Mouse (Mus musculus) megakaryocyte-erythroid progenitor cell, adult 5 weeks (primary cell): ENCODE results near the gene Ldhb. TPM values are rescaled to one million over a fixed set of nuclear protein-coding genes. Genes with fewer than 3 reads are reported as not detected.

Experiments
- polyA plus RNA-seq: library from polyadenylated mRNA; stranded (reverse); fragments of >175 nt; gene quantifications from 2 replicates; pipeline ENCODE4 v1.2.3, GENCODE M21; 2012

Gene Ldhb
- 14.3 and 22.2 TPM in 2 replicates for polyA plus RNA-seq

GRCm38 (mm10) chr6:142507785-142508162 lies at the start of gene Ldhb:
Ldhb (minus strand) TSS chr6:142507957.

GRCm38 (mm10) chr6:142472801-142473203 lies 35.0 kb downstream of the Ldhb start, which contains the start of gene Gys2:
Gys2 (minus strand) TSS chr6:142473109.

Other genes with a start within 250 kb of the Ldhb start
- gene Iapp, start 209.5 kb downstream of the Ldhb start, polyA plus RNA-seq: not detected in 2 replicates
- not detected in 2 replicates for gene Slco1a5, start 185.0 kb downstream of the Ldhb start, polyA plus RNA-seq
- gene Pyroxd1, start 162.3 kb downstream of the Ldhb start, polyA plus RNA-seq: 1.3 and 1.5 TPM in 2 replicates
- gene Recql, start 120.9 kb downstream of the Ldhb start, polyA plus RNA-seq: 4.4 and 4.5 TPM in 2 replicates
- 32.0 and 32.5 TPM in 2 replicates for gene Golt1b, start 120.7 kb downstream of the Ldhb start, polyA plus RNA-seq
- 0.13 and 0.71 TPM in 2 replicates for gene Spx, start 94.5 kb downstream of the Ldhb start, polyA plus RNA-seq
- not detected in 2 replicates for gene Gys2, start 34.8 kb downstream of the Ldhb start, polyA plus RNA-seq
- gene Kcnj8, start 63.7 kb upstream of the Ldhb start, polyA plus RNA-seq: not detected in 2 replicates
- not detected in 2 replicates for gene Abcc9, start 194.4 kb upstream of the Ldhb start, polyA plus RNA-seq
- 33.3 and 36.6 TPM in 2 replicates for gene Cmas, start 248.7 kb upstream of the Ldhb start, polyA plus RNA-seq